In genomic region chr8:45410882-45411281, GRCm38 (mm10) we compare ENCODE assay signal across 8 mouse cellular contexts. TPM values are rescaled to one million over a fixed set of nuclear protein-coding genes. Genes with fewer than 3 reads are reported as not detected.
DNase-seq lines count a peak whose midpoint lies in the region; ATAC-seq lines count a peak whose summit lies in the region.

Gene Tlr3, minus strand, starts transcription at chr8:45411080.

- no peaks in the 10 kb centered on the region; the same call in 1 of the 2 replicates for H3K4me1 ChIP-seq in embryonic facial prominence, embryonic 15.5 days
- peaks cover 13% of the 10 kb centered on the region for H3K4me1 ChIP-seq in midbrain, embryonic 10.5 days

- peak; percentile 11 for DNase-seq in kidney, adult 18-20 months
- DNase-seq in kidney, postnatal 10 days, result no peak
- DNase-seq in kidney, adult 9 months, result peak; percentile 37
- no peak for DNase-seq in midbrain, embryonic 10.5 days (ENCODE audit: low spot score)
- DNase-seq in ovary, postnatal 10 days (ENCODE audit: low spot score), result no peak
- DNase-seq in spleen, postnatal 14 days (ENCODE audit: low spot score in 2 of 2), result no peak

- H3K9me3 ChIP-seq in embryonic facial prominence, embryonic 15.5 days (replicated peaks), result no peaks in the 10 kb centered on the region
- H3K9me3 ChIP-seq in midbrain, embryonic 10.5 days (replicated peaks), result no peaks in the 10 kb centered on the region

- no peaks in the 10 kb centered on the region for H3K36me3 ChIP-seq in embryonic facial prominence, embryonic 15.5 days
- no peaks in the 10 kb centered on the region for H3K36me3 ChIP-seq in midbrain, embryonic 10.5 days

- H3K4me3 ChIP-seq in embryonic facial prominence, embryonic 15.5 days (replicated peaks), result peak within 1 kb of the TSS; percentile 50
- H3K4me3 ChIP-seq in midbrain, embryonic 10.5 days, result peak within 1 kb of the TSS; percentile 51

- 43% methylated on average over 2 of the region's 2 CpGs for WGBS in embryonic facial prominence, embryonic 15.5 days
- WGBS in midbrain, embryonic 10.5 days, result 78% methylated on average over 2 of the region's 2 CpGs

- peak within 1 kb of the TSS; percentile 63 for H3K27ac ChIP-seq in embryonic facial prominence, embryonic 15.5 days (replicated peaks)
- peak within 1 kb of the TSS; percentile 75 for H3K27ac ChIP-seq in midbrain, embryonic 10.5 days (replicated peaks)

- H3K4me2 ChIP-seq in embryonic facial prominence, embryonic 15.5 days (replicated peaks), result peak within 1 kb of the TSS; percentile 64

- peak within 1 kb of the TSS; percentile 24; the same call in 1 of the 2 replicates for H3K9ac ChIP-seq in embryonic facial prominence, embryonic 15.5 days

- H3K27me3 ChIP-seq in embryonic facial prominence, embryonic 15.5 days, result no peaks in the 10 kb centered on the region
- H3K27me3 ChIP-seq in midbrain, embryonic 10.5 days (ENCODE audit: low read depth, poor library complexity, severe bottlenecking), result no peaks in the 10 kb centered on the region

- ATAC-seq in embryonic facial prominence, embryonic 15.5 days (ENCODE audit: insufficient number of reproducible peaks, low FRiP score, low TSS enrichment, low read depth), result no peak
- no peak for ATAC-seq in granulocyte monocyte progenitor cell, adult 5-6 weeks (replicated peaks; ENCODE audit: poor library complexity, severe bottlenecking)

RNA-seq across cellular contexts. Expression of gene Tlr3, which starts in this region (rescaled TPM):
- polyA plus RNA-seq in embryonic facial prominence, embryonic 15.5 days (2015; fragmentation: Nextera tagmentation; extraction: Ambion mirVana), result 2.0 and 2.6 TPM in 2 replicates
- 0.91 and 1.1 TPM in 2 replicates for polyA plus RNA-seq in midbrain, embryonic 10.5 days (2016; fragmentation: Nextera tagmentation; extraction: Ambion mirVana)
- total RNA-seq in granulocyte monocyte progenitor cell, adult 5-6 weeks (2014; fragmentation: Nextera tagmentation), result 1.9 and 6.2 TPM in 2 replicates
- not detected in 2 replicates for total RNA-seq in granulocyte monocyte progenitor cell, adult 5-6 weeks (2017)

Comparison
In these comparisons a context has a peak if more than half of its experiments do, and no peak if none do; other contexts are left out.
1. DNase-seq: peak in kidney, adult 18-20 months (single experiment) and kidney, adult 9 months (single experiment); none in kidney, postnatal 10 days (single experiment), midbrain, embryonic 10.5 days (single experiment), ovary, postnatal 10 days (single experiment) and spleen, postnatal 14 days (0 of 2).